Mouse (Mus musculus) megakaryocyte-erythroid progenitor cell, adult 5-6 weeks (primary cell): Measurements from ENCODE around the gene Slc13a2. TPM values are rescaled to one million over a fixed set of nuclear protein-coding genes. Genes with fewer than 3 reads are reported as not detected.

Experiments used
- ATAC-seq: replicated peaks from 2 replicates; pipeline ENCODE4 v1.8.0; 2016; ENCODE audit warnings: mild to moderate bottlenecking, inconsistent platforms; ENCODE audit not compliant: severe bottlenecking, poor library complexity, low FRiP score, low TSS enrichment
- total RNA-seq, 2 experiments: library from RNA; stranded (forward) in 1 of 2; stranded (reverse) in 1 of 2; fragments of 200-1000, 215-1000 nt in 1 of 2; fragments of >200 nt in 1 of 2; fragmentation: Nextera tagmentation in 1 of 2; gene quantifications; 2 replicates each; pipeline ENCODE4 v1.2.3; 2014 to 2017

The Slc13a2 gene
- total RNA-seq, 2 experiments from 2014 or later, result not detected

GRCm38 (mm10) chr11:78363309-78364007 lies 58.6 kb downstream of the Slc13a2 start:
- ATAC-seq, result no peak

- ATAC-seq, result 0 out of 2 replicates have a peak, but pooled peaks have one; percentile 2
Measured at GRCm38 (mm10) chr11:78360789-78361131, 61.3 kb downstream of the Slc13a2 start.

- ATAC-seq, result peak; percentile 74
Measured at GRCm38 (mm10) chr11:78360125-78360788, 61.8 kb downstream of the Slc13a2 start.

DNA sequence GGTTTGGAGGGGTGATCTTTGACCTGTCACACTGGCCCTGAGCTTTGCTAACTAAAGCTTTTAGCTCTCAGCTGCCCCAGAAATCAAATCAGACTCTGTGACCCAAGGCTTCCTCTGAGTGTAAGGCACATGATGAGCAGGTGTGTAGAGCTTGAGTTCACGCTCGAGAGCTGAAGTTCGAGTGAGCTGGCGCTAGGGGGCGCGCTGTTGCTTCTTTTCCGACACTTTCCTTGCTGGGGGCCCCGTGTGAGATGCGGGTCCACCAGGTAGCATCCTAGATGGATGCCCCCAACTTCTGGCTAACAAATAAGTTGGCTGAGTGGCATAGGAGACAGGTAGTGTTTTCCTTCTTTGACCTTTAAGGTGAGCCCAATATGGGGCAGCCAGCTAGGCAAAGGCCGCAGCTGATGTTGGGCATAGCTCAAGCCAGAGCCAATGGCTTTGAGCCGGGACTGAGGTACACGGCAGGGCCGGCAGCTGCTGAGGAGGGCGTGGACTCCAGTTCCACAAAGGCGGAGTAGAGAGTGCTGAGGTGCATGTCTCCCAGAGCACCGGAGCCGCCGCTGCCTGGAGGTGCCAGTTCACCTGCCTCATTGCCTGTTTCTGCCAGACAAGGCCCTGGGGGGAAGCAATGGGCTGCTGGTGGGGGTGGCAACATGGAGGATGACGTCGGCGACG lies 63.5 kb downstream of the Slc13a2 start:
- ATAC-seq, result no peak

- no peak for ATAC-seq
Measured at GRCm38 (mm10) chr11:78355471-78356238, 66.4 kb downstream of the Slc13a2 start.

DNA sequence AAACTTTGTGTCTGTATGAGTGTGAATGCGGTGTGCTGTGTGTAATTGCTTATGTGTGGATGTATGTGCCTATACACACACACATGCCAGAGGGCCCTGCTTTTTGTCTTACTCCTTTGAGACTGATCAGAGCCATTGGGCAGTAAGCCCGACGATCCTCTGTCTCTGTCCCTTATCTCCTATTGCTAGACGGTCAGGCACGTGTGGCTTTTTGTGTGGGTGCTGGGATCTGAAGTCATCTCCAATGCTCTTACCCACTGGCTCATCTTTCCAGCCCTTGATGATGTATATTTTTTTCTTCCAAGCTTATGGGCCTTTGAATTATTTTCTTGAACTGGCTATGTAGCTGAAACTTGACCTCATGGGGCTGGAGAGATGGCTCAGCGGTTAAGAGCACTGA lies 67.1 kb downstream of the Slc13a2 start:
- no peak for ATAC-seq

GRCm38 (mm10) chr11:78353081-78353480 lies 68.9 kb downstream of the Slc13a2 start:
- no peak for ATAC-seq

GRCm38 (mm10) chr11:78349441-78350358 lies 72.3 kb downstream of the Slc13a2 start:
- ATAC-seq, result no peak

DNA sequence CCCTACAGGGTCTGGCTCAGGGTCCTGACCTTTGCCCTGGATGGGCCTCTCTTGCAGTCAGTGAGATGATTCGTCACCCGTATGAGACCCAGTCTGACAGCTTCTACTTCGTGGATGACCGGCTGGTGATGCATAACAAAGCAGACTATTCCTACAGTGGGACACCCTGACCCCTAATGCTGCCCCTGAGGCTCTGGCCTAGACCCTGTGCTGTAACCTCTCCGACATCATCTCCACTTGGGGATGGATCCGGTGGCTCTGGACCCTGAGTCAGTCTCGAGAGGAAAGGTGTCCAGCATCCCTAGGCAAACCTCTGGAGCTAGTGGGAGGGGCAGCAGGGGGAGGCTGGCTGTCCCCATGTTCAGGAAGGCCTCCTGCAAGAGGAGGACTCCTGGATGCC lies 73.5 kb downstream of the Slc13a2 start:
- ATAC-seq, result no peak

DNA sequence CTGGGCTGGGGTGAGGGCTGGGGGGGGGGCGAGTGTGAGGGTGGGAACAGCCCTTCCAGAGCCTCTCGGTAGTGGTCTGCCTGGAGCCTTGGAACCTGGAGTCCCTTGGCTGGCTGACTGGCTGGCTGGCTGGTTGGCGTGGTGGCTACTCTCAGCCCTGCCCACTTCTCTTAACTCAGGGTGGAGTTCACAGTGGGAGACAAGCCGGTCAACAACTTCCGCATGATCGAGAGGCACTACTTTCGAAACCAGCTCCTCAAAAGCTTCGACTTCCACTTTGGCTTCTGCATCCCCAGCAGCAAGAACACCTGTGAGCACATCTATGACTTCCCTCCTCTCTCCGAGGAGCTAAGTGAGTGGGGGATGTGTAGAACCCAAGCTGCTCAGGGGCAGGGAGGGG lies 74.1 kb downstream of the Slc13a2 start:
- no peak for ATAC-seq

Other genes with a start within 250 kb of the Slc13a2 start
- 26.7 and 38.5 TPM in 2 replicates for gene Nek8, start 245.5 kb downstream of the Slc13a2 start, total RNA-seq (2014; fragmentation: Nextera tagmentation)
- 3.7 and 7.4 TPM in 2 replicates for gene Nek8, start 245.5 kb downstream of the Slc13a2 start, total RNA-seq (2017)
- gene Tlcd1, start 245.5 kb downstream of the Slc13a2 start, total RNA-seq (2014; fragmentation: Nextera tagmentation), result 24.4 and 25.2 TPM in 2 replicates
- gene Tlcd1, start 245.5 kb downstream of the Slc13a2 start, total RNA-seq (2017), result 13.3 and 19.6 TPM in 2 replicates
- gene Rpl23a, start 238.6 kb downstream of the Slc13a2 start, total RNA-seq (2014; fragmentation: Nextera tagmentation), result 5,168 and 5,735 TPM in 2 replicates
- gene Rpl23a, start 238.6 kb downstream of the Slc13a2 start, total RNA-seq (2017), result 4,325 and 4,755 TPM in 2 replicates
- 4.8 TPM in 1 of 2 replicates, not detected in the other for gene Rab34, start 233.8 kb downstream of the Slc13a2 start, total RNA-seq (2014; fragmentation: Nextera tagmentation)
- not detected in 2 replicates for gene Rab34, start 233.8 kb downstream of the Slc13a2 start, total RNA-seq (2017)
- not detected in 2 replicates for gene Proca1, start 228.8 kb downstream of the Slc13a2 start, total RNA-seq (2014; fragmentation: Nextera tagmentation)
- gene Proca1, start 228.8 kb downstream of the Slc13a2 start, total RNA-seq (2017), result 1.2 TPM in 1 of 2 replicates, not detected in the other
- gene Sdf2, start 176.5 kb downstream of the Slc13a2 start, total RNA-seq (2014; fragmentation: Nextera tagmentation), result 42.1 and 49.5 TPM in 2 replicates
- gene Sdf2, start 176.5 kb downstream of the Slc13a2 start, total RNA-seq (2017), result 44.9 and 45.7 TPM in 2 replicates
- 51.1 and 51.9 TPM in 2 replicates for gene Supt6, start 176.2 kb downstream of the Slc13a2 start, total RNA-seq (2014; fragmentation: Nextera tagmentation)
- 46.0 and 52.5 TPM in 2 replicates for gene Supt6, start 176.2 kb downstream of the Slc13a2 start, total RNA-seq (2017)
- 91.6 and 110 TPM in 2 replicates for gene 2610507B11Rik, start 160.5 kb downstream of the Slc13a2 start, total RNA-seq (2014; fragmentation: Nextera tagmentation)
- gene 2610507B11Rik, start 160.5 kb downstream of the Slc13a2 start, total RNA-seq (2017), result 55.5 and 72.4 TPM in 2 replicates
- gene BC030499, start 131.4 kb downstream of the Slc13a2 start, total RNA-seq (2014; fragmentation: Nextera tagmentation), result 0.55 and 1.3 TPM in 2 replicates
- gene BC030499, start 131.4 kb downstream of the Slc13a2 start, total RNA-seq (2017), result 0.50 and 0.89 TPM in 2 replicates
- 47.4 and 52.6 TPM in 2 replicates for gene Spag5, start 120.7 kb downstream of the Slc13a2 start, total RNA-seq (2014; fragmentation: Nextera tagmentation)
- 42.0 and 62.4 TPM in 2 replicates for gene Spag5, start 120.7 kb downstream of the Slc13a2 start, total RNA-seq (2017)
- 0.39 and 2.4 TPM in 2 replicates for gene Aldoc, start 99.2 kb downstream of the Slc13a2 start, total RNA-seq (2014; fragmentation: Nextera tagmentation)
- gene Aldoc, start 99.2 kb downstream of the Slc13a2 start, total RNA-seq (2017), result 0.84 TPM in 1 of 2 replicates, not detected in the other
- 40.5 and 44.5 TPM in 2 replicates for gene Pigs, start 93.8 kb downstream of the Slc13a2 start, total RNA-seq (2014; fragmentation: Nextera tagmentation)
- gene Pigs, start 93.8 kb downstream of the Slc13a2 start, total RNA-seq (2017), result 10.0 and 10.4 TPM in 2 replicates
- 51.2 and 51.5 TPM in 2 replicates for gene Unc119, start 78.7 kb downstream of the Slc13a2 start, total RNA-seq (2014; fragmentation: Nextera tagmentation)
- gene Unc119, start 78.7 kb downstream of the Slc13a2 start, total RNA-seq (2017), result 20.0 and 27.2 TPM in 2 replicates
- not detected in 2 replicates for gene Foxn1, start 35.7 kb downstream of the Slc13a2 start, total RNA-seq (2014; fragmentation: Nextera tagmentation)
- not detected in 2 replicates for gene Foxn1, start 35.7 kb downstream of the Slc13a2 start, total RNA-seq (2017)
- gene Slc46a1, start 43.5 kb upstream of the Slc13a2 start, total RNA-seq (2014; fragmentation: Nextera tagmentation), result 2.6 and 3.6 TPM in 2 replicates
- gene Slc46a1, start 43.5 kb upstream of the Slc13a2 start, total RNA-seq (2017), result 0.56 and 0.76 TPM in 2 replicates
- not detected in 2 replicates for gene Sarm1, start 75.5 kb upstream of the Slc13a2 start, total RNA-seq (2014; fragmentation: Nextera tagmentation)
- 0.88 TPM in 1 of 2 replicates, not detected in the other for gene Sarm1, start 75.5 kb upstream of the Slc13a2 start, total RNA-seq (2017)
- gene Vtn, start 76.9 kb upstream of the Slc13a2 start, total RNA-seq (2014; fragmentation: Nextera tagmentation), result not detected in 2 replicates
- not detected in 2 replicates for gene Vtn, start 76.9 kb upstream of the Slc13a2 start, total RNA-seq (2017)
- gene Sebox, start 81.2 kb upstream of the Slc13a2 start, total RNA-seq (2014; fragmentation: Nextera tagmentation), result not detected in 2 replicates
- not detected in 2 replicates for gene Sebox, start 81.2 kb upstream of the Slc13a2 start, total RNA-seq (2017)
- gene Tmem199, start 90.0 kb upstream of the Slc13a2 start, total RNA-seq (2014; fragmentation: Nextera tagmentation), result 26.3 and 34.8 TPM in 2 replicates
- gene Tmem199, start 90.0 kb upstream of the Slc13a2 start, total RNA-seq (2017), result 33.1 and 39.0 TPM in 2 replicates
- 104 and 105 TPM in 2 replicates for gene Poldip2, start 90.0 kb upstream of the Slc13a2 start, total RNA-seq (2014; fragmentation: Nextera tagmentation)
- 79.8 and 81.7 TPM in 2 replicates for gene Poldip2, start 90.0 kb upstream of the Slc13a2 start, total RNA-seq (2017)
- gene Tnfaip1, start 114.1 kb upstream of the Slc13a2 start, total RNA-seq (2014; fragmentation: Nextera tagmentation), result 2.5 and 4.6 TPM in 2 replicates
- 0.15 and 2.7 TPM in 2 replicates for gene Tnfaip1, start 114.1 kb upstream of the Slc13a2 start, total RNA-seq (2017)
- gene Ift20, start 114.1 kb upstream of the Slc13a2 start, total RNA-seq (2014; fragmentation: Nextera tagmentation), result 57.8 and 83.5 TPM in 2 replicates
- gene Ift20, start 114.1 kb upstream of the Slc13a2 start, total RNA-seq (2017), result 142 and 156 TPM in 2 replicates
- gene Tmem97, start 128.6 kb upstream of the Slc13a2 start, total RNA-seq (2014; fragmentation: Nextera tagmentation), result 63.3 and 72.9 TPM in 2 replicates
- gene Tmem97, start 128.6 kb upstream of the Slc13a2 start, total RNA-seq (2017), result 59.7 and 64.4 TPM in 2 replicates